Mouse (Mus musculus): ENCODE measurements around the gene Tacr1. TPM values are rescaled to one million over a fixed set of nuclear protein-coding genes. Genes with fewer than 3 reads are reported as not detected.

Gene Tacr1
- total RNA-seq, 2 experiments from 2014 or later, result not detected

- intact Hi-C loops (cut with DNase I), result no loop called here
- no peak for DNase-seq
Measured at GRCm38 (mm10) chr6:82522567-82522966, 120.4 kb downstream of the Tacr1 start.

- intact Hi-C loops (cut with DNase I), result no loop called here
- no peak for DNase-seq
Measured at GRCm38 (mm10) chr6:82525107-82525867, 123.2 kb downstream of the Tacr1 start.

- no peak for DNase-seq
- intact Hi-C loops (cut with DNase I), result no loop called here
Measured at GRCm38 (mm10) chr6:82528631-82529030, 126.5 kb downstream of the Tacr1 start.

GRCm38 (mm10) chr6:82536641-82537040 is 134.5 kb downstream of the Tacr1 start:
- intact Hi-C loops (cut with DNase I), result no loop called here
- DNase-seq, result no peak

- DNase-seq, result no peak
- intact Hi-C loops (cut with DNase I), result no loop called here
Measured at GRCm38 (mm10) chr6:82549270-82549669, 147.1 kb downstream of the Tacr1 start.

GRCm38 (mm10) chr6:82575445-82575844 is 173.3 kb downstream of the Tacr1 start:
- no peak for DNase-seq
- intact Hi-C loops (cut with DNase I), result no loop called here

GRCm38 (mm10) chr6:82585396-82585795 is 183.3 kb downstream of the Tacr1 start:
- intact Hi-C loops (cut with DNase I), result no loop called here

GRCm38 (mm10) chr6:82589387-82589786 is 187.3 kb downstream of the Tacr1 start:
- intact Hi-C loops (cut with DNase I), result no loop called here
- DNase-seq, result peak; percentile 50 to 61

More at GRCm38 (mm10) chr6:82585396-82585795, 183.3 kb downstream of the Tacr1 start:
- no peak for DNase-seq

GRCm38 (mm10) chr6:82595461-82596090 is 193.4 kb downstream of the Tacr1 start:
- intact Hi-C loops (cut with DNase I), result no loop called here

GRCm38 (mm10) chr6:82603228-82603627 is 201.1 kb downstream of the Tacr1 start:
- intact Hi-C loops (cut with DNase I), result loop anchor here (1.0 kb wide), 1 partner anchor 616 kb away; no protein-coding TSS in a partner anchor
- no peak for DNase-seq

More at GRCm38 (mm10) chr6:82595461-82596090, 193.4 kb downstream of the Tacr1 start:
- DNase-seq, result no peak

- intact Hi-C loops (cut with DNase I), result loop anchor here (1.0 kb wide), 1 partner anchor 616 kb away; no protein-coding TSS in a partner anchor
- DNase-seq, result peak; percentile 20 to 45
Measured at GRCm38 (mm10) chr6:82603665-82604064, 201.5 kb downstream of the Tacr1 start.

- intact Hi-C loops (cut with DNase I), result no loop called here
- no peak for DNase-seq
Measured at GRCm38 (mm10) chr6:82604791-82605190, 202.7 kb downstream of the Tacr1 start.

- intact Hi-C loops (cut with DNase I), result no loop called here
- DNase-seq, result no peak
Measured at GRCm38 (mm10) chr6:82608756-82609155, 206.6 kb downstream of the Tacr1 start.

GRCm38 (mm10) chr6:82609339-82609926 is 207.3 kb downstream of the Tacr1 start:
- DNase-seq, result no peak
- intact Hi-C loops (cut with DNase I), result no loop called here
